9 mouse cellular contexts compared by ENCODE assay signal in the genomic region with DNA sequence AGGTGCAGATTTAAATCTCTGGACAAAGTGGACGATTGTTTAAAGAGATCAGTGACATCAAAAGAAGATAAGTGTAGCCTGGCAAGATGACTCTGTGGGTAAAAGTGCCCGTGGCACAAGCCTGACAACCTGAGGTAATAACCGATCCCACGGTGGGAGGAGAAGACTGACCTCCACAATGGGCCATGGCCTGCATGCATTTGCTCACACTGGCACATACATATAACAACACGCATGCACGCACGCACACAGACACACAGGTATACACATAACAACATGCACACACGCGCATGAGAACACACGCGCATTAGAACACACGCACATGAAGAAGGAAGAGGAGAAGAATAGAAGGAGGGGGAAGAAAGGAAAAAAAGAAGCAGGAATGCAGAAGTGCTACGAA. TPM values are rescaled to one million over a fixed set of nuclear protein-coding genes. Genes with fewer than 3 reads are reported as not detected.
"Had no signal": no experiment of that assay in that cellular context is flagged by ENCODE, and none has a peak within 500 bp of the region (broad histone marks: within the 10 kb centered on the region; RNA-seq: fewer than 3 reads in every experiment).

No protein-coding gene starts in this region.

- DNase-seq: lung, adult 2 months; lung, postnatal 14 days; lung, postnatal 36 days; right cerebral cortex, postnatal 14 days; thymus, adult 2 months; thymus, postnatal 25 days; thymus, postnatal 4 days had no signal

RNA-seq across cellular contexts. Expression of a gene that starts 55.2 kb away (rescaled TPM):
- total RNA-seq: megakaryocyte progenitor cell, adult 5-6 weeks; monocyte, adult 5-6 weeks had no signal
